Mouse (Mus musculus) thymus, adult 2 months (tissue): ENCODE measurements around the gene Ccdc18. TPM values are rescaled to one million over a fixed set of nuclear protein-coding genes. Genes with fewer than 3 reads are reported as not detected.
A peak's percentile ranks its signal among the peaks of the same experiment; 100 is the strongest.
"Not testable (repeated sequence)": the region's sequence is repeated elsewhere in the genome, so short reads cannot be mapped to it uniquely, and the experiment has no call there.

Source experiments
- DNase-seq: peaks from one replicate; pipeline ENCODE4 v3.0.0; 2021
- H3K27ac ChIP-seq: fragments of 200-500 bp; 2 replicates; pipeline ENCODE4 v1.5.1; 2012; ENCODE audit warnings: low read length, control low read depth; ENCODE audit not compliant: control insufficient read depth, insufficient read depth
- H3K27me3 ChIP-seq: fragments of 200-500 bp; 2 replicates; pipeline ENCODE4 v1.6.1; 2012; ENCODE audit warnings: mild to moderate bottlenecking, low read length, moderate library complexity, mixed read lengths; ENCODE audit not compliant: control insufficient read depth, insufficient read depth
- H3K36me3 ChIP-seq: fragments of 200-500 bp; 2 replicates; pipeline ENCODE4 v1.6.1; 2012; ENCODE audit warnings: mild to moderate bottlenecking, low read length, moderate library complexity; ENCODE audit not compliant: control insufficient read depth, insufficient read depth
- H3K4me1 ChIP-seq: fragments of 200-500 bp; replicated peaks from 2 replicates; pipeline ENCODE4 v1.6.1; 2012; ENCODE audit warnings: low read length; ENCODE audit not compliant: control insufficient read depth, insufficient read depth
- H3K4me3 ChIP-seq: fragments of 200-500 bp; 2 replicates; pipeline ENCODE4 v1.5.1; 2012; ENCODE audit warnings: mild to moderate bottlenecking, low read length, control low read depth, moderate library complexity; ENCODE audit not compliant: control insufficient read depth, insufficient read depth
- CTCF ChIP-seq: fragments of 200-500 bp; IDR thresholded peaks from 2 replicates; pipeline ENCODE4 v1.5.1; 2012; ENCODE audit warnings: mild to moderate bottlenecking, control low read depth, low read length, moderate library complexity, borderline replicate concordance; ENCODE audit not compliant: control insufficient read depth, poor library complexity, insufficient read depth; ENCODE audit errors: extremely low read depth
- POLR2A ChIP-seq: fragments of 200-500 bp; IDR thresholded peaks from 2 replicates; pipeline ENCODE4 v1.6.1; 2012; ENCODE audit warnings: mild to moderate bottlenecking, low read length, control low read depth, moderate library complexity; ENCODE audit not compliant: control insufficient read depth, poor library complexity, insufficient read depth; ENCODE audit errors: extremely low read depth
- WGBS: fragments of 180-500 bp; shearing (Covaris S2); methylation state at CpG from one replicate; pipeline ENCODE4 v1.1.7; 2018; 5-methylcytosine and 5-hydroxymethylcytosine counted together
- polyA plus RNA-seq: library from polyadenylated mRNA; depleted of rRNA; stranded (reverse); fragments of >200 nt; gene quantifications from 2 replicates; pipeline ENCODE4 v1.2.3, GENCODE M21; 2012; rRNA removed

Gene Ccdc18
- polyA plus RNA-seq, result 0.43 and 0.59 TPM in 2 replicates

DNA sequence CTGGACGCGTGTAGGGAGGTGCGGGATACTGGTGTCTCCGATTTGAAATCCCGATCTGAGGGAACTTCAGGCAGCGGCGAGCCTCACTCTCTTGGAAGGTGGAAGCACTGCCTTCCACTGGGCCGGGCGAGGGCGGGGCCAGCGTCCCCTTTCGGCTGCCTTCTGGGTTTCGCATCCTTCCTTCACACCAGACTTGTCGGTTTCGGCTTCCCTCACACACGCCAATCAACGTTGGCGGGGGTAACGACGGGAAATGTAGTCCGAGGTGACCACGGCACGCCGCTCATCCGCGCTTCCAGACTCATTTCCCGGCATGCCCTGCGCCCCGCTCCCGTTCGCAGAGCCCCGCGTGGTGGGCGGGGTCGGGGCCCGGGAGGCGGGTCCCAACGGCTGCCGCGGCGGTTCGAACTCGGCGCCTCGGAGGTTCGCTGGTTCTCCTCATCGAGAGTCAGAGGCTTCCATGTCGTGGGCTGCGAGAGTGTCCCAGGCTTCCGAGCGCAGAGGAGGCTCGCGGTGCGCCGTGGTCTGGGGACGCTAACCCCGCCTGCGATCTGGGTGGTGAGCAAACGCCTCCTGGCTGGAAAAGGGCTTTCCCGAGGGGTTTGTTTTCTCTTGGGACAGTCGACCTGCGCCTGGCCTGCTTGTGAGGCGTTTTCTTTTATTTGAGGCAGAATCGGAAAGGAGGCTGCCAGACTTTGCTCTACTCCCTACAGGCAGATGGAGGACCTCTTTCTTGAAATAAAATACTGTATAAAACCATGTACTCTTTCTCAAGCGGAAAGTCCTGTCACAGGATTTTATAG is at the start of gene Ccdc18, which contains the start of gene Tmed5:
Gene Ccdc18 (plus strand): TSS at position 435 of the 803 bp plus-strand sequence.
Gene Tmed5 (minus strand): TSS at position 180 of the 803 bp plus-strand sequence.
- Histone ChIP-seq H3K4me3 (peak within 1 kb of the TSS; percentile 88), H3K27me3 (no peaks in the 10 kb centered on the region), H3K36me3 (peaks cover 7% of the 10 kb centered on the region; the same call in 1 of the 2 replicates), H3K27ac (peak within 1 kb of the TSS; percentile 28), H3K4me1 (peaks cover 6% of the 10 kb centered on the region)
- under 1% methylated on average over 65 of the region's 65 CpGs for WGBS
- peak; percentile 99 for DNase-seq
- TF ChIP-seq POLR2A (peak; percentile 79), CTCF (peak; percentile 71; the same call in 1 of the 2 replicates)

DNA sequence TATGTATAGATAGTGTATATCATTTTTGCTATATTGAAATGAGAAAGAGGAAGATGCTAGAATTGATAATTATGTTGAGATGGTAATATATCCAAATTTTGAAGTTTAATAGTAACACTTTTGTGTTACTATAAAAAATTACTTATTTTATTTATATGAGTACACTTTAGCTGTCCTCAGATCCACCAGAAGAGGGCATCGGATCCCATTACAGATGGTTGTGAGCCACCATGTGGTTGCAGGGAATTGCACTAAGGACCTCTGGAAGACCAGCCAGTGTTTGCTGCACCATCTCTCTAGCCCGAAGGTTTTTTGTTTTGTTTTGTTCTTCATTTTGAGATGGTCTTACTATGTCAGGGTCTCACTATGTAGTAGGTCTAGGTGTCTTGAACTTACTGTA is 47.2 kb upstream of the Ccdc18 start:
- H3K27me3 ChIP-seq, result no peaks in the 10 kb centered on the region
- H3K27ac ChIP-seq, result no peak overlapping the region
- DNase-seq, result peak; percentile 11
- 96% methylated on average over 2 of the region's 2 CpGs for WGBS
- peaks cover 64% of the 10 kb centered on the region for H3K36me3 ChIP-seq
- no peak overlapping the region for H3K4me3 ChIP-seq
- no peaks in the 10 kb centered on the region for H3K4me1 ChIP-seq
- TF ChIP-seq CTCF (no peak), POLR2A (no peak)

DNA sequence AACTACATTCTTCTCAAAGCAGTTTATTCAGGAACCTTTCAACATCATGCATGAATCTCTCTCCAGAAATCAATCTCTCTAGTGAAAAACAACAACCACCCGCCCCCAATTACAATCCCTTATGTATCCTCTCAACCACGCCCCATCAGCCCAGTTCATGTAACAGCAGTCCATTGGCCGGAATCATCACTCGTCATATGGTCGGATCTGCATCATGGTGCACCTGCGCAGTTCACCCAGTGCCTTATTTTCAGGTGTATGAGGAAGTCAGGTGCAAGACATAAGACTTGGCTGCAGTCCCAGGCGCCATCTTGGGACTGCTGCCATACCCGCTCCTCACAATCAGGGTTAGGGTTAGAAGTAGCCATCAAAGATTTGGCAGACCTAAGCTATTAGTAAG is 39.9 kb upstream of the Ccdc18 start:
- WGBS, result 97% methylated on average over 8 of the region's 8 CpGs
- H3K27ac ChIP-seq, DNase-seq, H3K4me3 ChIP-seq, H3K4me1 ChIP-seq, H3K27me3 ChIP-seq: not testable (repeated sequence)
- H3K36me3 ChIP-seq, result peaks cover 83% of the 10 kb centered on the region

DNA sequence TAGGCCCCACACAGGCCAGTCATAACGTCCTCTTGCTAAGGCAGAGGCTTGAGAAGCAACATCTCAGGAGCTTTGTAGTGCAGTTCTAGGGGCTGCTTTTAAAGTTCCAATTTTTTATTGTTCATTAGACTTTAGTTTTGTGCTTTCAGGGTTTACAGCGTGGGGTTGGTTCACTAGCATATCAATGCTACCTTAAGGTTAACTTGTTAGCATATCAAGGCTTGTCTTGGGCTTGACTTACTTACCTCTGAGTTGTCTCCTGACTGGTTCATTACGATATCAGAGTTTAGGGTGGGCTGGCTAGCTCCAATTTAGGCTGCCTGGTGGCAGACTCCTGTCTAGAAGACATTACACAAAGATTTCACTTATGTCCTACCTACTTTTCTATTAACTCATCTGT is 35.0 kb upstream of the Ccdc18 start:
- TF ChIP-seq CTCF (no peak), POLR2A (no peak)
- Histone ChIP-seq H3K36me3 (peaks cover 77% of the 10 kb centered on the region), H3K27ac (no peak overlapping the region), H3K27me3 (no peaks in the 10 kb centered on the region), H3K4me3 (no peak overlapping the region), H3K4me1 (no peaks in the 10 kb centered on the region)
- 99% methylated on average over 3 of the region's 3 CpGs for WGBS
- DNase-seq, result no peak

DNA sequence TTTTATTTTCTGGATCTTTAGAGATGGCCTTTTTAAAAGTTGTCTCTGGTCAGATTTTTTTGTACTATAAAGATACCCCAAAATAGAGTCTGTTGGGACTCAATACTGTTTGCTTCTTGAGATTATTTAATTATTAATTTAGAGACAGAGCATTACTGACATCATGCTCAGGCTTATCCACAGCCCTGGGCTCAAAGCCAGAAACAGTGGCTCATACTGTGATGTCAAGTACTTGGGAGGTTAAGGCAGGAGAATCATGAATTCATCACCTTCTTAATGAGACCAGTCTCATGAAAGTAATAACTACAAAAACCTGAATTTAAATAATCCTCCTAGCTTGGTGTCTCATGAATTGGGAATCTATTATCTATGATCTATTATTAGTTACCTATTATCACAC is 32.5 kb upstream of the Ccdc18 start:
- H3K27me3 ChIP-seq, result no peaks in the 10 kb centered on the region
- no peak for TF ChIP-seq POLR2A
- TF ChIP-seq CTCF, result no peak
- H3K36me3 ChIP-seq, result peaks cover 74% of the 10 kb centered on the region
- H3K4me1 ChIP-seq, result no peaks in the 10 kb centered on the region
- H3K27ac ChIP-seq, result no peak overlapping the region
- DNase-seq, result no peak
- no peak overlapping the region for H3K4me3 ChIP-seq

DNA sequence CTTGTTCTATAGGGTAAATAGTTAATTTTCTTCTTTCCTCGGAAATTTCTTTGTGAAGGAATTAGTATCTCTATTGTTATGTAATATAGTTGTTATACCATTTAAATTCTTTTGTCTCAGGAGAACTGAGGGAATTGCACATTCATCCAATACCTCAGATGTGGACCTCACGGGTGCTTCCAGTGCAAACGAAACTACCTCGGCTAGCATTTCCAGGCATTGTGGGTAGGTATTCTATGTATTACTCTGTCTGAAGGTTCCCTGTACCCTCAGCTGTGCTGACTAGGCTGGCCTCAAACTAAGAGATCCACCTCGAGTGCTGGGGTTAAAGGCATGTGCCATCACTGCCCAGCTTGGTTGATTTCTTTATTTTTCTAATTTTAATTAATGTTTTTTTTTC is 28.4 kb upstream of the Ccdc18 start:
- H3K27me3 ChIP-seq, result no peaks in the 10 kb centered on the region
- 93% methylated on average over 5 of the region's 5 CpGs for WGBS
- H3K4me3 ChIP-seq, result no peak overlapping the region
- no peak for TF ChIP-seq CTCF
- no peak for DNase-seq
- peaks cover 62% of the 10 kb centered on the region for H3K36me3 ChIP-seq
- H3K27ac ChIP-seq, result no peak overlapping the region
- H3K4me1 ChIP-seq, result no peaks in the 10 kb centered on the region

DNA sequence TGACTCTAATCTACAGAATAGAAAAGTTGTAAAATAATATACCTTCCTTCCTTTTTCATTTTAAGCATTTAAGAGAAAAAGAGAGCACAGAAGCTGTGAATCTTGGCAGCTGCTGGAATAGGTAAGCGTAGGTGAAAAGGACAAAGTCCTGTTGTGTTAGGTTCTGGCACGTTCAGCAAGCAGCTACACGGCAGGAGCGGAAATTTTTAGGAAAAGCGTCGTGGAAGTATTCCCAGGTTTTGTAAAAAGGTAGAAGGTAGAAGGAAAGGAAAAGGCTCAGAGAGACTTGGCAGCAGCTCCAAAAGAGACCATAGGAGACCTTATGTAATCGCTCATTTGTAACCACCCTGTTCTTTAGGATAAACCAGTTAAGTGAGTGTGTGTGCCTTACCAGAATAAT is 23.3 kb upstream of the Ccdc18 start:
- Histone ChIP-seq H3K27ac (no peak overlapping the region), H3K4me3 (no peak overlapping the region), H3K27me3 (no peaks in the 10 kb centered on the region), H3K4me1 (no peaks in the 10 kb centered on the region), H3K36me3 (peaks cover 33% of the 10 kb centered on the region)
- 99% methylated on average over 7 of the region's 7 CpGs for WGBS
- DNase-seq, result no peak
- TF ChIP-seq POLR2A (no peak), CTCF (no peak)
